Mouse (Mus musculus) heart, postnatal 0 days (tissue): ENCODE results near the gene Fbxw5. TPM values are rescaled to one million over a fixed set of nuclear protein-coding genes. Genes with fewer than 3 reads are reported as not detected.
A peak's percentile ranks its signal among the peaks of the same experiment; 100 is the strongest.

Experiments used
- ATAC-seq: fragments of 200-750 bp; cut with Nextera tagmentation; 2 replicates; pipeline ENCODE4 v1.8.0; 2017; ENCODE audit warnings: low read depth, moderate number of reproducible peaks, moderate library complexity; ENCODE audit not compliant: insufficient read depth
- DNase-seq: peaks from one replicate; pipeline ENCODE4 v3.0.0-alpha.2; 2016; ENCODE audit warnings: low spot score
- H3K27ac ChIP-seq: fragments of 300-500 bp; sonication (generic); 2 replicates; pipeline ENCODE4 v1.5.1; 2014; ENCODE audit warnings: low read depth, mild to moderate bottlenecking
- H3K27me3 ChIP-seq: fragments of 300-500 bp; sonication (generic); 2 replicates; pipeline ENCODE4 v1.6.1; 2014; ENCODE audit warnings: low read length, mixed read lengths; ENCODE audit not compliant: control insufficient read depth, insufficient read depth
- H3K36me3 ChIP-seq: fragments of 300-500 bp; sonication (generic); replicated peaks from 2 replicates; pipeline ENCODE4 v1.6.1; 2014; ENCODE audit warnings: low read length, mixed read lengths; ENCODE audit not compliant: control insufficient read depth, insufficient read depth
- H3K4me1 ChIP-seq: fragments of 300-500 bp; sonication (generic); 2 replicates; pipeline ENCODE4 v1.6.1; 2014; ENCODE audit warnings: antibody characterized with exemption; ENCODE audit not compliant: control insufficient read depth, insufficient read depth
- H3K4me2 ChIP-seq: fragments of 300-500 bp; sonication (generic); 2 replicates; pipeline ENCODE4 v1.6.1; 2014; ENCODE audit warnings: low read depth, mild to moderate bottlenecking, low read length, moderate library complexity
- H3K4me3 ChIP-seq: fragments of 300-500 bp; sonication (generic); 2 replicates; pipeline ENCODE4 v1.5.1; 2014; ENCODE audit warnings: low read depth, low read length
- H3K9ac ChIP-seq: fragments of 300-500 bp; sonication (generic); replicated peaks from 2 replicates; pipeline ENCODE4 v1.6.1; 2014; ENCODE audit warnings: low read depth, low read length, mixed read lengths
- H3K9me3 ChIP-seq: fragments of 300-500 bp; sonication (generic); replicated peaks from 2 replicates; pipeline ENCODE4 v1.6.1; 2016; ENCODE audit warnings: low read length; ENCODE audit not compliant: control insufficient read depth
- CTCF ChIP-seq: IDR thresholded peaks from 2 replicates; pipeline ENCODE4 v1.5.1; 2016; ENCODE audit warnings: antibody characterized with exemption, control low read depth, low read depth
- EP300 ChIP-seq: IDR thresholded peaks from 2 replicates; pipeline ENCODE4 v1.6.1; 2016; ENCODE audit warnings: antibody characterized with exemption, low read depth
- WGBS: fragments of 180-500 bp; shearing (Covaris S2); extraction: QIAGEN DNeasy Blood & Tissue Kit; methylation state at CpG from one replicate; pipeline ENCODE4 v1.1.7; 2014; 5-methylcytosine and 5-hydroxymethylcytosine counted together
- polyA plus RNA-seq: library from polyadenylated mRNA; unstranded; fragments of >200 nt; fragmentation: Nextera tagmentation; extraction: Ambion mirVana; gene quantifications from 2 replicates; pipeline ENCODE4 v1.2.1, GENCODE M21; 2015
- total RNA-seq: library from RNA; depleted of rRNA; stranded (reverse); fragments of >200 nt; gene quantifications from 2 replicates; pipeline ENCODE4 v1.2.3, GENCODE M21; 2014; ENCODE audit warnings: low replicate concordance

The Fbxw5 gene
- total and polyA plus RNA-seq, 2 experiments from 2014 or later = 76.5 to 141 TPM

GRCm38 (mm10) chr2:25505860-25506259 is 5.3 kb downstream of the Fbxw5 start:
- Histone ChIP-seq H3K27me3 (no peaks in the 10 kb centered on the region), H3K27ac (no peak overlapping the region), H3K4me1 (peaks cover 9% of the 10 kb centered on the region), H3K36me3 (peaks cover 34% of the 10 kb centered on the region), H3K4me2 (no peak overlapping the region), H3K9me3 (no peaks in the 10 kb centered on the region), H3K9ac (no peak overlapping the region), H3K4me3 (no peak overlapping the region)
- TF ChIP-seq EP300 = no peak
- TF ChIP-seq CTCF = no peak
- DNase-seq = no peak
- WGBS = 89% methylated on average over 4 of the region's 4 CpGs
- ATAC-seq = no peak

- peaks cover 34% of the 10 kb centered on the region for H3K36me3 ChIP-seq
- peak; percentile 27 for DNase-seq
- no peak overlapping the region for H3K27ac ChIP-seq
- TF ChIP-seq CTCF = peak; percentile 40
- TF ChIP-seq EP300 = no peak
- H3K9ac ChIP-seq = no peak overlapping the region
- no peaks in the 10 kb centered on the region for H3K27me3 ChIP-seq
- ATAC-seq = peak; percentile 44; the same call in 1 of the 2 replicates
- H3K9me3 ChIP-seq = no peaks in the 10 kb centered on the region
- peaks cover 1% of the 10 kb centered on the region; the same call in 1 of the 2 replicates for H3K4me1 ChIP-seq
- 34% methylated on average over 5 of the region's 5 CpGs for WGBS
- H3K4me3 ChIP-seq = no peak overlapping the region
- H3K4me2 ChIP-seq = no peak overlapping the region
These were observed 6.4 kb downstream of the Fbxw5 start for GRCm38 (mm10) chr2:25506964-25507363.

- no peak overlapping the region for H3K4me3 ChIP-seq
- no peaks in the 10 kb centered on the region for H3K9me3 ChIP-seq
- ATAC-seq (no peak), DNase-seq (peak; percentile 12)
- H3K4me2 ChIP-seq = no peak overlapping the region
- no peak overlapping the region for H3K27ac ChIP-seq
- TF ChIP-seq EP300 = no peak
- TF ChIP-seq CTCF = peak; percentile 52
- H3K36me3 ChIP-seq = peaks cover 9% of the 10 kb centered on the region
- 53% methylated on average over 3 of the region's 3 CpGs for WGBS
- no peaks in the 10 kb centered on the region for H3K4me1 ChIP-seq
- no peaks in the 10 kb centered on the region for H3K27me3 ChIP-seq
- no peak overlapping the region for H3K9ac ChIP-seq
These were observed 9.4 kb downstream of the Fbxw5 start for GRCm38 (mm10) chr2:25509912-25510311.

- 83% methylated on average over 9 of the region's 9 CpGs for WGBS
These were observed 26.2 kb downstream of the Fbxw5 start for GRCm38 (mm10) chr2:25526510-25527302.

GRCm38 (mm10) chr2:25533707-25534106 is 33.2 kb downstream of the Fbxw5 start:
- peaks cover 78% of the 10 kb centered on the region for H3K36me3 ChIP-seq
- DNase-seq = no peak

More at GRCm38 (mm10) chr2:25526510-25527302, 26.2 kb downstream of the Fbxw5 start:
- H3K4me1 ChIP-seq = no peaks in the 10 kb centered on the region
- H3K9ac ChIP-seq = no peak overlapping the region
- ATAC-seq (no peak), DNase-seq (no peak)
- H3K36me3 ChIP-seq = peaks cover 94% of the 10 kb centered on the region
- H3K9me3 ChIP-seq = no peaks in the 10 kb centered on the region
- no peak overlapping the region for H3K4me3 ChIP-seq
- TF ChIP-seq CTCF = no peak
- TF ChIP-seq EP300 = no peak
- no peak overlapping the region for H3K4me2 ChIP-seq
- no peaks in the 10 kb centered on the region for H3K27me3 ChIP-seq
- H3K27ac ChIP-seq = no peak overlapping the region

More at GRCm38 (mm10) chr2:25533707-25534106, 33.2 kb downstream of the Fbxw5 start:
- Histone ChIP-seq H3K4me2 (no peak overlapping the region), H3K4me3 (no peak overlapping the region), H3K27me3 (no peaks in the 10 kb centered on the region), H3K9me3 (no peaks in the 10 kb centered on the region), H3K27ac (no peak overlapping the region), H3K4me1 (peaks cover 11% of the 10 kb centered on the region; the same call in 1 of the 2 replicates), H3K9ac (no peak overlapping the region)
- no peak for TF ChIP-seq EP300
- TF ChIP-seq CTCF = no peak
- ATAC-seq = no peak
- 96% methylated on average over 2 of the region's 2 CpGs for WGBS
